Mouse (Mus musculus): ENCODE measurements around the gene Cacnb1.

Cacnb1 gene

GRCm38 (mm10) chr11:97956905-97957560 lies 65.8 kb downstream of the Cacnb1 start:
- no peak for DNase-seq (ENCODE audit: extremely low spot score, low read depth, low spot score)

GRCm38 (mm10) chr11:97955915-97956314 lies 66.9 kb downstream of the Cacnb1 start:
- no peak for DNase-seq (ENCODE audit: extremely low spot score, low read depth, low spot score)

DNA sequence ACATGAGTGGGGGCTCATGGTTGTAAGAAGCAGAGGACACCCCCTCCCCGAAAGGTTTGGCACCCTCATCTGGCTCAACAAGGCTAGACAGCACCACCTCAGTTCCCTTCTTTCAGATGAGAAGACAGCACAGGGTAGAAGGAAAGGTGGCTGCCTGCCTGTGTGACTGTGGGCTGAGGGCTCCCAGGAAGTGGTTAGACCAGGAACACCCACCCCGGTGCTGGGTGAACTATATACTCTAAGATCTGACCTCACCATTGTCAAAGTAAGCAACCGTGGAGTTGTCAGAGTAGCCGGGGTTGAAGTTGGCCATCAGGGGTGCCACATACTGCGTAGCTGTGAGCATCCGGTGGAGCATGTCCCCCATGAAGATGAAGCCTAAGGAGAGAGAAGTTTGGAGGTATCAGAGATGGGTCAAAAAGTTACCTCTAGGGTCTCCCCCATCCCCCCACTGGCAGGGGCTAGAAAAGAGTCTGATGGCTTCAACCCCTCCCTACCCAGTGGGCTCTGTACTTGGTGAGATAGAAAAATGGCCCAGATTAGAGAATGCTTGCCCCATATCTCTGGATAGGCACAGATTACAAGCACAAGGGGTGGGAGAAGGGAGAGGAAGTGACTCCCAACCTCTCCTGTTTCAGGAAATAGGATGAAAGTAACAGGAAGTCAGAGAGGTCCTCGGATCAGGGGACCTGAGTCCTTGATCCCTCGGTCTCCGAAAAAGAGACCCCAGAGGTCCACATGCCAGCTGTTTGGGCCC lies 67.5 kb downstream of the Cacnb1 start:
- no peak for DNase-seq (ENCODE audit: extremely low spot score, low read depth, low spot score)

GRCm38 (mm10) chr11:97954469-97955141 lies 68.2 kb downstream of the Cacnb1 start:
- no peak for DNase-seq (ENCODE audit: extremely low spot score, low read depth, low spot score)

GRCm38 (mm10) chr11:97953939-97954275 lies 68.9 kb downstream of the Cacnb1 start:
- DNase-seq (ENCODE audit: extremely low spot score, low read depth, low spot score) = no peak

- no peak for DNase-seq (ENCODE audit: extremely low spot score, low read depth, low spot score)
Observed at GRCm38 (mm10) chr11:97953179-97953938, 69.5 kb downstream of the Cacnb1 start.

DNA sequence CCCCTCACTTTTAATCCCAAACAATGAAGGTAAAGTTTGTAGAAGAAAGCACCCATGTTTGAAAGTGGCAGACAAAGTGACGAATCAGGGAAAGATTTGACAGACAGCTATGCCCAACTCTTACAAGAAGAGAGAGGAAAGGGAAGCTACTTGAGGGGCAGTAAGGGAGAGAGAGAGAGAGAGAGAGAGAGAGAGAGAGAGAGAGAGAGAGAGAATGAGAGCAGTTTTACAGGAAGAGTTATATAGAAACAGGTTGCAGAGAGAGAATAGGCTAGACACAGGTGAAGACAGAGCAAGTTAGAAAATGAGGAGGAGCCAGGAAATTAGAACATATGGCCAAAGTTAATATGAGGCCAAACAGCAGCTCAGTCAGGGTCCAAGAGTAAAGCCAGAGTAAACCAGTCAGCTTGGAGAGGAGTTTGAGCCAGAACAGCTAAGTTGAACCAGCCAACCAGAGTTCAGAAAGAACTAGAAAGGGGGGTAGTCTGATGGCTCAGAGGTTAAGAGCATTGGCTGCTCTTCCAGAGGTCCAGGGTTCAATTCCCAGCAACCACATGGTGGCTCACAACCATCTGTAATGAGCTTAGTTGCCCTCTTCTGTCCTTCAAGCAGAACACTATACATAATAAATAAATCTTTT lies 70.3 kb downstream of the Cacnb1 start:
- no peak for DNase-seq (ENCODE audit: extremely low spot score, low read depth, low spot score)
